Mouse (Mus musculus) thymus, adult 2 months (tissue): ENCODE data around the gene Vsnl1. TPM values are rescaled to one million over a fixed set of nuclear protein-coding genes. Genes with fewer than 3 reads are reported as not detected.

Experiments
- DNase-seq: peaks from one replicate; pipeline ENCODE4 v3.0.0; 2021
- H3K27ac ChIP-seq: fragments of 200-500 bp; 2 replicates; pipeline ENCODE4 v1.5.1; 2012; ENCODE audit warnings: low read length, control low read depth; ENCODE audit not compliant: control insufficient read depth, insufficient read depth
- H3K27me3 ChIP-seq: fragments of 200-500 bp; 2 replicates; pipeline ENCODE4 v1.6.1; 2012; ENCODE audit warnings: mild to moderate bottlenecking, low read length, moderate library complexity, mixed read lengths; ENCODE audit not compliant: control insufficient read depth, insufficient read depth
- H3K36me3 ChIP-seq: fragments of 200-500 bp; 2 replicates; pipeline ENCODE4 v1.6.1; 2012; ENCODE audit warnings: mild to moderate bottlenecking, low read length, moderate library complexity; ENCODE audit not compliant: control insufficient read depth, insufficient read depth
- H3K4me1 ChIP-seq: fragments of 200-500 bp; replicated peaks from 2 replicates; pipeline ENCODE4 v1.6.1; 2012; ENCODE audit warnings: low read length; ENCODE audit not compliant: control insufficient read depth, insufficient read depth
- H3K4me3 ChIP-seq: fragments of 200-500 bp; 2 replicates; pipeline ENCODE4 v1.5.1; 2012; ENCODE audit warnings: mild to moderate bottlenecking, low read length, control low read depth, moderate library complexity; ENCODE audit not compliant: control insufficient read depth, insufficient read depth
- CTCF ChIP-seq: fragments of 200-500 bp; IDR thresholded peaks from 2 replicates; pipeline ENCODE4 v1.5.1; 2012; ENCODE audit warnings: mild to moderate bottlenecking, control low read depth, low read length, moderate library complexity, borderline replicate concordance; ENCODE audit not compliant: control insufficient read depth, poor library complexity, insufficient read depth; ENCODE audit errors: extremely low read depth
- POLR2A ChIP-seq: fragments of 200-500 bp; IDR thresholded peaks from 2 replicates; pipeline ENCODE4 v1.6.1; 2012; ENCODE audit warnings: mild to moderate bottlenecking, low read length, control low read depth, moderate library complexity; ENCODE audit not compliant: control insufficient read depth, poor library complexity, insufficient read depth; ENCODE audit errors: extremely low read depth
- WGBS: fragments of 180-500 bp; shearing (Covaris S2); methylation state at CpG from one replicate; pipeline ENCODE4 v1.1.7; 2018; 5-methylcytosine and 5-hydroxymethylcytosine counted together
- polyA plus RNA-seq: library from polyadenylated mRNA; depleted of rRNA; stranded (reverse); fragments of >200 nt; gene quantifications from 2 replicates; pipeline ENCODE4 v1.2.3, GENCODE M21; 2012

Gene Vsnl1
- polyA plus RNA-seq, 1 experiment: 0.16 TPM

DNA sequence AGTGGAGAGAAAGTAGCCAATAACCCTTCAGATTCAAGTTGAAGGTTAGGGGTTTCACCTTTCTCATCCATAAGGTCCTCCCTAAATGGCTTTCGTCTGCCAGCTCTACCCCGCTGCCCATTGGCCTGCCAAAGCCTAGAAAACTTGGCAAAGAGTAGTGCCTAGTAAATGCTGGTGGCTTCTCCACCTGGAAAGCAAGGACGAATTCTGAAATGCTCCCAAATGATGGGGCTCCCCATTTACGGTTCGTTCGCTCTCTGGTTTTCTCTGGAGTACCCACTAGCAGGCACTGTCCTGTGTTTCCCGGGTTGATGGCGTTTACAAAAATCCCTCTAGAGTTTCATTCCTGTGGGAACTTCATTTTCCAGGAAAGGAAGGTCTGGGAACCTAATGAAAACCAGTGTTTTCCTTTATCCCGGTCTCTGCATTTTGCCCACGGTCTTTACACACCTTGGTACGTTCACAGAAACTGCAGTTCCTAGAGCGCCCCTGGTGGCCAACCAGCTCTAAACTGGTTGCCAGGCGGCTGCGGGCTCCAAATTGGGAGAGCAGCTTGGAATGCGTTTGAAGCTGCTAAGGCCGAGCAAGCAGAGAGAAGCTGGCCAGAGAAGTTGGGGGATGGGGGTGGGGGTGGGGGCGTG lies 973 bp upstream of the Vsnl1 start:
- Histone ChIP-seq H3K4me1 (no peaks in the 10 kb centered on the region), H3K36me3 (no peaks in the 10 kb centered on the region), H3K4me3 (no peak overlapping the region), H3K27ac (no peak overlapping the region), H3K27me3 (no peaks in the 10 kb centered on the region; the same call in 1 of the 2 replicates)
- DNase-seq: peak; percentile 15
- no peak for TF ChIP-seq CTCF
- TF ChIP-seq POLR2A: no peak
- WGBS: 26% methylated on average over 17 of the region's 17 CpGs

GRCm38 (mm10) chr12:11436023-11436350 lies 426 bp downstream of the Vsnl1 start:
- H3K27me3 ChIP-seq: no peaks in the 10 kb centered on the region; the same call in 1 of the 2 replicates
- H3K36me3 ChIP-seq: no peaks in the 10 kb centered on the region
- 11% methylated on average over 12 of the region's 12 CpGs for WGBS
- no peak overlapping the region for H3K4me3 ChIP-seq
- no peaks in the 10 kb centered on the region for H3K4me1 ChIP-seq
- no peak for TF ChIP-seq POLR2A
- TF ChIP-seq CTCF: no peak
- H3K27ac ChIP-seq: no peak overlapping the region
- DNase-seq: no peak

GRCm38 (mm10) chr12:11435246-11436022 lies 979 bp downstream of the Vsnl1 start:
- H3K27me3 ChIP-seq: no peaks in the 10 kb centered on the region; the same call in 1 of the 2 replicates
- H3K4me1 ChIP-seq: no peaks in the 10 kb centered on the region
- no peaks in the 10 kb centered on the region for H3K36me3 ChIP-seq
- TF ChIP-seq CTCF (no peak), POLR2A (no peak)
- H3K4me3 ChIP-seq: no peak overlapping the region
- no peak for DNase-seq
- 14% methylated on average over 15 of the region's 15 CpGs for WGBS
- no peak overlapping the region for H3K27ac ChIP-seq

DNA sequence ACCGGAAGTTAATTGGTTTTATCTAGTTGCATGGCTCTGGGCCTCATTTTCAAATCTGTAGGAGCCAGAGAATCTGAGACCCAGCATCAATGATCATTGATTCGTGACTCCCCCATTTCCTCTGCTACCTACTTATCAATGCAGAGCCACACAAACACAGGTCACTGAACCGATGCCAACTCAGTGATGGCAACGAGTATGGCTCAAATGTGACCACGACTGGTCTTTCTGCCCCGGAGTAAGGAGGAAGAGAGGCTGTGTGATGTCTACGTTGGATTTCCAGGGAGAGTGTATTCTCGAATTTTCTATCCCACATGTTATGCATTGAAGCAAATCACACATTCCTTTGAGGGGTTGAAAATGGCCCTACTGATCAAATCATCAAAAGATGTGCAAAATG lies 2.0 kb downstream of the Vsnl1 start:
- H3K4me3 ChIP-seq: no peak overlapping the region
- H3K4me1 ChIP-seq: no peaks in the 10 kb centered on the region
- no peaks in the 10 kb centered on the region for H3K36me3 ChIP-seq
- no peak overlapping the region for H3K27ac ChIP-seq
- 80% methylated on average over 8 of the region's 8 CpGs for WGBS
- no peak for TF ChIP-seq POLR2A
- TF ChIP-seq CTCF: no peak
- DNase-seq: no peak
- H3K27me3 ChIP-seq: no peaks in the 10 kb centered on the region; the same call in 1 of the 2 replicates

- TF ChIP-seq CTCF (no peak), POLR2A (no peak)
- no peaks in the 10 kb centered on the region for H3K36me3 ChIP-seq
- H3K4me1 ChIP-seq: no peaks in the 10 kb centered on the region
- no peak overlapping the region for H3K4me3 ChIP-seq
- no peaks in the 10 kb centered on the region; the same call in 1 of the 2 replicates for H3K27me3 ChIP-seq
- no peak overlapping the region for H3K27ac ChIP-seq
- WGBS: 78% methylated on average over 1 of the region's 1 CpGs
- no peak for DNase-seq
Observed at GRCm38 (mm10) chr12:11433716-11434115, 2.7 kb downstream of the Vsnl1 start.

- H3K36me3 ChIP-seq: no peaks in the 10 kb centered on the region
- no peak for TF ChIP-seq CTCF
- no peak for TF ChIP-seq POLR2A
- H3K27me3 ChIP-seq: no peaks in the 10 kb centered on the region; the same call in 1 of the 2 replicates
- 94% methylated on average over 1 of the region's 1 CpGs for WGBS
- H3K27ac ChIP-seq: no peak overlapping the region
- no peak for DNase-seq
- no peaks in the 10 kb centered on the region for H3K4me1 ChIP-seq
- no peak overlapping the region for H3K4me3 ChIP-seq
Observed at GRCm38 (mm10) chr12:11433126-11433525, 3.3 kb downstream of the Vsnl1 start.
